Mouse (Mus musculus) kidney, postnatal 0 days (tissue): Measurements from ENCODE around the gene A930033H14Rik. TPM values are rescaled to one million over a fixed set of nuclear protein-coding genes. Genes with fewer than 3 reads are reported as not detected.

Experiments used
- ATAC-seq: fragments of 200-750 bp; cut with Nextera tagmentation; replicated peaks from 2 replicates; pipeline ENCODE4 v1.8.0; 2017; ENCODE audit warnings: low read depth, moderate number of reproducible peaks, moderate TSS enrichment, moderate library complexity; ENCODE audit not compliant: low FRiP score
- DNase-seq: peaks from one replicate; pipeline ENCODE4 v3.0.0-alpha.2; 2016; ENCODE audit warnings: low spot score
- H3K27ac ChIP-seq: fragments of 300-500 bp; sonication (generic); 2 replicates; pipeline ENCODE4 v1.5.1; 2014; ENCODE audit warnings: mild to moderate bottlenecking
- H3K27me3 ChIP-seq: fragments of 300-500 bp; sonication (generic); 2 replicates; pipeline ENCODE4 v1.6.1; 2014; ENCODE audit warnings: low read length, mixed read lengths; ENCODE audit not compliant: insufficient read depth
- H3K36me3 ChIP-seq: fragments of 300-500 bp; sonication (generic); 2 replicates; pipeline ENCODE4 v1.6.1; 2014; ENCODE audit warnings: low read length, mixed read lengths; ENCODE audit not compliant: insufficient read depth
- H3K4me1 ChIP-seq: fragments of 300-500 bp; sonication (generic); replicated peaks from 2 replicates; pipeline ENCODE4 v1.6.1; 2014; ENCODE audit warnings: antibody characterized with exemption, low read length, mixed read lengths; ENCODE audit not compliant: insufficient read depth
- H3K4me2 ChIP-seq: fragments of 300-500 bp; sonication (generic); 2 replicates; pipeline ENCODE4 v1.6.1; 2014; ENCODE audit warnings: mild to moderate bottlenecking, low read length, moderate library complexity, mixed read lengths
- H3K4me3 ChIP-seq: fragments of 300-500 bp; sonication (generic); replicated peaks from 2 replicates; pipeline ENCODE4 v1.5.1; 2014; ENCODE audit warnings: low read depth, low read length
- H3K9ac ChIP-seq: fragments of 300-500 bp; sonication (generic); 2 replicates; pipeline ENCODE4 v1.6.1; 2014; ENCODE audit warnings: low read depth, low read length
- H3K9me3 ChIP-seq: fragments of 300-500 bp; sonication (generic); replicated peaks from 2 replicates; pipeline ENCODE4 v1.6.1; 2016; ENCODE audit warnings: low read length, inconsistent platforms, mixed read lengths
- CTCF ChIP-seq: IDR thresholded peaks from 2 replicates; pipeline ENCODE4 v1.5.1; 2016; ENCODE audit warnings: antibody characterized with exemption, low read depth, mild to moderate bottlenecking, moderate library complexity
- WGBS: fragments of 180-500 bp; shearing (Covaris S2); extraction: QIAGEN DNeasy Blood & Tissue Kit; methylation state at CpG from one replicate; pipeline ENCODE4 v1.1.7; 2014; 5-methylcytosine and 5-hydroxymethylcytosine counted together
- polyA plus RNA-seq: library from polyadenylated mRNA; unstranded; fragments of >200 nt; fragmentation: Nextera tagmentation; extraction: Ambion mirVana; gene quantifications from 2 replicates; pipeline ENCODE4 v1.2.1, GENCODE M21; 2015

A930033H14Rik gene
- polyA plus RNA-seq, 1 experiment from 2014 or later, result 2.3 TPM

- Histone ChIP-seq H3K9me3 (no peaks in the 10 kb centered on the region), H3K27ac (peak overlapping the region; percentile 96; the same call in 1 of the 2 replicates), H3K9ac (peak overlapping the region; percentile 82), H3K27me3 (no peaks in the 10 kb centered on the region), H3K4me3 (peak overlapping the region; percentile 70), H3K4me2 (peak overlapping the region; percentile 92), H3K4me1 (peaks cover 15% of the 10 kb centered on the region; the same call in 1 of the 2 replicates), H3K36me3 (peaks cover 13% of the 10 kb centered on the region; the same call in 1 of the 2 replicates)
- ATAC-seq (no peak), DNase-seq (peak; percentile 39)
- no peak for TF ChIP-seq CTCF
- WGBS, result 18% methylated on average over 5 of the region's 5 CpGs
Observed at GRCm38 (mm10) chr10:69213986-69214385, 1.1 kb upstream of the A930033H14Rik start.

GRCm38 (mm10) chr10:69213451-69213877 lies 566 bp upstream of the A930033H14Rik start:
- H3K4me3 ChIP-seq, result peak overlapping the region; percentile 70
- H3K36me3 ChIP-seq, result peaks cover 13% of the 10 kb centered on the region; the same call in 1 of the 2 replicates
- H3K27me3 ChIP-seq, result no peaks in the 10 kb centered on the region
- H3K9me3 ChIP-seq, result no peaks in the 10 kb centered on the region
- peak overlapping the region; percentile 82 for H3K9ac ChIP-seq
- WGBS, result 0% methylated on average over 19 of the region's 21 CpGs
- peaks cover 15% of the 10 kb centered on the region; the same call in 1 of the 2 replicates for H3K4me1 ChIP-seq
- peak; percentile 64 for DNase-seq
- peak overlapping the region; percentile 92 for H3K4me2 ChIP-seq
- TF ChIP-seq CTCF, result no peak
- ATAC-seq, result peak; percentile 53
- H3K27ac ChIP-seq, result peak overlapping the region; percentile 96

- H3K36me3 ChIP-seq, result 0 out of 2 replicates have a peak, but pooled peaks cover 4% of the 10 kb centered on the region
- H3K4me2 ChIP-seq, result peak overlapping the region; percentile 92
- peaks cover 15% of the 10 kb centered on the region; the same call in 1 of the 2 replicates for H3K4me1 ChIP-seq
- no peaks in the 10 kb centered on the region for H3K9me3 ChIP-seq
- DNase-seq, result peak; percentile 61
- H3K4me3 ChIP-seq, result peak overlapping the region; percentile 70
- H3K27ac ChIP-seq, result peak overlapping the region; percentile 96
- no peak for ATAC-seq
- WGBS, result 6% methylated on average over 14 of the region's 14 CpGs
- H3K27me3 ChIP-seq, result no peaks in the 10 kb centered on the region
- H3K9ac ChIP-seq, result peak overlapping the region; percentile 82
- no peak for TF ChIP-seq CTCF
Observed at GRCm38 (mm10) chr10:69211976-69212375, 922 bp downstream of the A930033H14Rik start.

GRCm38 (mm10) chr10:69211560-69211959 lies 1.3 kb downstream of the A930033H14Rik start:
- no peaks in the 10 kb centered on the region for H3K9me3 ChIP-seq
- TF ChIP-seq CTCF, result no peak
- H3K27me3 ChIP-seq, result no peaks in the 10 kb centered on the region
- 43% methylated on average over 8 of the region's 8 CpGs for WGBS
- peaks cover 15% of the 10 kb centered on the region; the same call in 1 of the 2 replicates for H3K4me1 ChIP-seq
- peak overlapping the region; percentile 82; the same call in 1 of the 2 replicates for H3K9ac ChIP-seq
- peak overlapping the region; percentile 70 for H3K4me3 ChIP-seq
- peak overlapping the region; percentile 96 for H3K27ac ChIP-seq
- H3K4me2 ChIP-seq, result peak overlapping the region; percentile 92
- H3K36me3 ChIP-seq, result 0 out of 2 replicates have a peak, but pooled peaks cover 3% of the 10 kb centered on the region
- ATAC-seq (no peak), DNase-seq (peak; percentile 40)

GRCm38 (mm10) chr10:69210659-69211058 lies 2.2 kb downstream of the A930033H14Rik start:
- Histone ChIP-seq H3K4me2 (no peak overlapping the region), H3K36me3 (no peaks in the 10 kb centered on the region), H3K27me3 (no peaks in the 10 kb centered on the region), H3K4me1 (peaks cover 15% of the 10 kb centered on the region; the same call in 1 of the 2 replicates), H3K9me3 (no peaks in the 10 kb centered on the region), H3K9ac (no peak overlapping the region), H3K4me3 (no peak overlapping the region), H3K27ac (no peak overlapping the region)
- WGBS, result 73% methylated on average over 5 of the region's 5 CpGs
- no peak for TF ChIP-seq CTCF
- DNase-seq (no peak), ATAC-seq (no peak)

- 95% methylated on average over 10 of the region's 10 CpGs for WGBS
- H3K27me3 ChIP-seq, result no peaks in the 10 kb centered on the region
- no peak for ATAC-seq
Observed at GRCm38 (mm10) chr10:69210006-69210405, 2.9 kb downstream of the A930033H14Rik start.

GRCm38 (mm10) chr10:69208705-69209104 lies 4.2 kb downstream of the A930033H14Rik start:
- WGBS, result 89% methylated on average over 3 of the region's 3 CpGs
- ATAC-seq, result no peak
- DNase-seq, result no peak

More at GRCm38 (mm10) chr10:69210006-69210405, 2.9 kb downstream of the A930033H14Rik start:
- Histone ChIP-seq H3K9me3 (no peaks in the 10 kb centered on the region), H3K9ac (no peak overlapping the region), H3K36me3 (no peaks in the 10 kb centered on the region), H3K27ac (no peak overlapping the region), H3K4me1 (peaks cover 15% of the 10 kb centered on the region; the same call in 1 of the 2 replicates), H3K4me3 (no peak overlapping the region), H3K4me2 (no peak overlapping the region)
- no peak for DNase-seq
- no peak for TF ChIP-seq CTCF

More at GRCm38 (mm10) chr10:69208705-69209104, 4.2 kb downstream of the A930033H14Rik start:
- H3K4me3 ChIP-seq, result no peak overlapping the region
- no peak overlapping the region for H3K4me2 ChIP-seq
- TF ChIP-seq CTCF, result peak; percentile 21; the same call in 1 of the 2 replicates
- H3K9ac ChIP-seq, result no peak overlapping the region
- H3K27me3 ChIP-seq, result no peaks in the 10 kb centered on the region
- no peaks in the 10 kb centered on the region for H3K36me3 ChIP-seq
- H3K27ac ChIP-seq, result no peak overlapping the region
- H3K9me3 ChIP-seq, result no peaks in the 10 kb centered on the region
- H3K4me1 ChIP-seq, result peaks cover 10% of the 10 kb centered on the region; the same call in 1 of the 2 replicates
